8 mouse cellular contexts compared by ENCODE assay signal in genomic region chr17:32118484-32118883, GRCm38 (mm10). TPM values are rescaled to one million over a fixed set of nuclear protein-coding genes. Genes with fewer than 3 reads are reported as not detected.
DNase-seq lines count a peak whose midpoint lies in the region; ATAC-seq and TF ChIP-seq lines count a peak whose summit lies in the region.

No protein-coding gene starts in this region.

- no peak overlapping the region for H3K4me3 ChIP-seq in left cerebral cortex, adult 2 months
- no peak overlapping the region for H3K4me3 ChIP-seq in forebrain, embryonic 15.5 days
- 0 out of 2 replicates have a peak overlapping the region, but pooled peaks have one; percentile 5 for H3K4me3 ChIP-seq in limb, embryonic 14.5 days (replicated peaks; ENCODE audit: low read length)
- H3K4me3 ChIP-seq in small intestine, adult 2 months (ENCODE audit: low read depth, low read length) = no peak overlapping the region

- H3K36me3 ChIP-seq in forebrain, embryonic 15.5 days = no peaks in the 10 kb centered on the region
- H3K36me3 ChIP-seq in limb, embryonic 14.5 days (ENCODE audit: control insufficient read depth, insufficient read depth, low read length) = peaks cover 20% of the 10 kb centered on the region
- no peaks in the 10 kb centered on the region for H3K36me3 ChIP-seq in small intestine, adult 2 months (ENCODE audit: control insufficient read depth, insufficient read depth, low read length)

- peaks cover 12% of the 10 kb centered on the region for H3K27me3 ChIP-seq in forebrain, embryonic 15.5 days
- no peaks in the 10 kb centered on the region for H3K27me3 ChIP-seq in limb, embryonic 14.5 days (ENCODE audit: control insufficient read depth, insufficient read depth, low read length)
- H3K27me3 ChIP-seq in small intestine, adult 2 months (ENCODE audit: control insufficient read depth, insufficient read depth, low read length) = no peaks in the 10 kb centered on the region

- H3K9ac ChIP-seq in forebrain, embryonic 15.5 days (replicated peaks) = no peak overlapping the region
- no peak overlapping the region; the same call in 1 of the 2 replicates for H3K9ac ChIP-seq in limb, embryonic 14.5 days (ENCODE audit: low read depth, low read length, severe bottlenecking)

- TF ChIP-seq POLR2A in limb, embryonic 14.5 days (IDR thresholded peaks at IDR 0.05; ENCODE audit: borderline replicate concordance, extremely low read depth, insufficient read depth, insufficient read length) = no peak
- no peak for TF ChIP-seq POLR2A in small intestine, adult 2 months (IDR thresholded peaks at IDR 0.05; ENCODE audit: low read depth, low read length)

- no peak for DNase-seq in left cerebral cortex, adult 2 months (ENCODE audit: extremely low spot score in 1 of 2, low spot score in 2 of 2)
- no peak for DNase-seq in left cerebral cortex, postnatal 4 days
- no peak for DNase-seq in limb, embryonic 14.5 days (ENCODE audit: low spot score)
- no peak for DNase-seq in cerebellum, postnatal 36 days
- no peak for DNase-seq in adrenal gland, postnatal 14 days
- DNase-seq in thymus, adult 18-20 months = no peak

- WGBS in forebrain, embryonic 15.5 days = 19% methylated on average over 3 of the region's 3 CpGs
- 20% methylated on average over 3 of the region's 3 CpGs for WGBS in limb, embryonic 14.5 days
- 21% methylated on average over 3 of the region's 3 CpGs for WGBS in small intestine, adult 2 months

- 0 out of 2 replicates have a peak, but pooled peaks have one; percentile 9 for ATAC-seq in forebrain, embryonic 15.5 days (replicated peaks)
- ATAC-seq in limb, embryonic 14.5 days (ENCODE audit: low FRiP score, low read depth) = peak; percentile 11; the same call in 1 of the 2 replicates

- peak overlapping the region; percentile 50; the same call in 1 of the 2 replicates for H3K27ac ChIP-seq in left cerebral cortex, adult 2 months
- peak overlapping the region; percentile 68; the same call in 1 of the 2 replicates for H3K27ac ChIP-seq in forebrain, embryonic 15.5 days (replicated peaks)
- H3K27ac ChIP-seq in limb, embryonic 14.5 days (replicated peaks; ENCODE audit: low read depth, low read length) = no peak overlapping the region
- no peak overlapping the region for H3K27ac ChIP-seq in small intestine, adult 2 months (ENCODE audit: insufficient read depth, low read depth, low read length)

- no peaks in the 10 kb centered on the region for H3K9me3 ChIP-seq in forebrain, embryonic 15.5 days
- no peaks in the 10 kb centered on the region for H3K9me3 ChIP-seq in limb, embryonic 14.5 days (ENCODE audit: control insufficient read depth, low read length)

- peak overlapping the region; percentile 32 for H3K4me2 ChIP-seq in forebrain, embryonic 15.5 days (replicated peaks)
- H3K4me2 ChIP-seq in limb, embryonic 14.5 days (replicated peaks; ENCODE audit: low read depth, low read length, severe bottlenecking) = peak overlapping the region; percentile 39

- H3K4me1 ChIP-seq in forebrain, embryonic 15.5 days = peaks cover 37% of the 10 kb centered on the region
- H3K4me1 ChIP-seq in limb, embryonic 14.5 days (ENCODE audit: control insufficient read depth, insufficient read depth, low read length) = peaks cover 19% of the 10 kb centered on the region
- peaks cover 25% of the 10 kb centered on the region for H3K4me1 ChIP-seq in small intestine, adult 2 months (ENCODE audit: control insufficient read depth, insufficient read depth, insufficient read length, low read length)

- peak; percentile 22 for TF ChIP-seq CTCF in left cerebral cortex, adult 2 months (IDR thresholded peaks at IDR 0.05)
- peak; percentile 20; the same call in 1 of the 2 replicates for TF ChIP-seq CTCF in small intestine, adult 2 months (IDR thresholded peaks at IDR 0.05; ENCODE audit: extremely low read depth, insufficient read length, insufficient replicate concordance, low read depth, low read length)

- intact Hi-C loops in left cerebral cortex, adult 2 months (cut with DNase I) = loop anchor here (2.0 kb wide), 1 partner anchor 24 kb away; no protein-coding TSS in a partner anchor
- intact Hi-C loops in left cerebral cortex, postnatal 4 days (cut with DNase I) = no loop called here

RNA-seq across cellular contexts. Expression of gene Notch3, which starts 48.2 kb away (rescaled TPM):
- 1 to 10 TPM; 7.1 to 7.8 TPM for total RNA-seq in left cerebral cortex, adult 2 months (2021)
- total RNA-seq in left cerebral cortex, postnatal 4 days (2021) = 10 to 100 TPM; 21.8 to 21.9 TPM
- polyA plus RNA-seq in forebrain, embryonic 15.5 days (2015; fragmentation: Nextera tagmentation; extraction: Ambion mirVana) = 5.6 and 5.8 TPM in 2 replicates
- 50.0 and 77.6 TPM in 2 replicates for polyA plus RNA-seq in limb, embryonic 14.5 days (2012; rRNA removed)
- polyA plus RNA-seq in limb, embryonic 14.5 days (2014; fragmentation: Nextera tagmentation; extraction: Ambion mirVana) = 17.7 and 19.4 TPM in 2 replicates
- 6.1 and 8.3 TPM in 2 replicates for polyA plus RNA-seq in small intestine, adult 2 months (2012; rRNA removed)
- 22.9 and 26.2 TPM in 2 replicates for total RNA-seq in adrenal gland, postnatal 14 days (2021)

Comparison
In these comparisons a context has a peak if more than half of its experiments do, and no peak if none do; other contexts are left out.
1. H3K27ac ChIP-seq: peak in left cerebral cortex, adult 2 months (single experiment) and forebrain, embryonic 15.5 days (single experiment); none in limb, embryonic 14.5 days (single experiment) and small intestine, adult 2 months (single experiment).